Mouse (Mus musculus) erythroblast, embryonic 14.5 days (primary cell): ENCODE data around the gene Ppp1r9a.

Experiments
- GATA1 ChIP-seq: IDR thresholded peaks from 2 replicates; pipeline ENCODE4 v1.6.1; 2012; ENCODE audit warnings: low read length, inconsistent platforms, mixed read lengths
- TAL1 ChIP-seq: IDR thresholded peaks from 3 replicates; pipeline ENCODE4 v1.6.1; 2012; ENCODE audit warnings: low read length, inconsistent platforms, mixed read lengths

DNA sequence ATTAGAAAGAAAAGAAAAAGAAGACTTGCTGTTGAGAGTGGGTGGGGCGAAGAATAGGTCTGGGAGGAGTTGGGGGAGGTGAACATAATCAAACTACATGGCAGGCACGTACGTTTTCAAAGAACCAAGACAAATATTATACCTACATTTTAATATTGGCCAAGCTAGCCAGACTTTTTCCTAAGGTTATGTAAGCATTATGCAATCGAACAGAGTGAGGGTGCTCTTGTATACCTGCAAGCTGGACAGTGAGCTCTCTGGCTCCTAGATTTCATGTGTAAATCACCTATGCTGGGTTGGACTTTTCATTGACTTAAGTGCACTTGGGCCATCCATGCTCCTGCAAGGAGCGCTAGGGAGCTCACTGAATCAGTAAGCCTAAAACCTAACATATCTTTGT lies 295.9 kb downstream of the Ppp1r9a start:
- TF ChIP-seq TAL1 (no peak), GATA1 (no peak)
